Mouse (Mus musculus) erythroblast, embryonic 14.5 days (primary cell): ENCODE data around the gene Phf14. TPM values are rescaled to one million over a fixed set of nuclear protein-coding genes. Genes with fewer than 3 reads are reported as not detected.

Source experiments
- H3K27me3 ChIP-seq: 2 replicates; pipeline ENCODE4 v1.6.1; 2012; ENCODE audit warnings: inconsistent platforms; ENCODE audit not compliant: control insufficient read depth
- H3K36me3 ChIP-seq: 2 replicates; pipeline ENCODE4 v1.6.1; 2012; ENCODE audit warnings: mild to moderate bottlenecking, inconsistent platforms; ENCODE audit not compliant: control insufficient read depth
- H3K4me1 ChIP-seq: 2 replicates; pipeline ENCODE4 v1.6.1; 2012; ENCODE audit warnings: inconsistent platforms; ENCODE audit not compliant: control insufficient read depth
- H3K4me3 ChIP-seq: replicated peaks from 2 replicates; pipeline ENCODE3; 2012; ENCODE audit warnings: moderate library complexity, mild to moderate bottlenecking, inconsistent platforms
- H3K9me3 ChIP-seq: 2 replicates; pipeline ENCODE4 v1.6.1; 2012; ENCODE audit warnings: low read length, inconsistent platforms, mixed read lengths; ENCODE audit not compliant: control insufficient read depth
- GATA1 ChIP-seq: IDR thresholded peaks from 2 replicates; pipeline ENCODE4 v1.6.1; 2012; ENCODE audit warnings: low read length, inconsistent platforms, mixed read lengths
- TAL1 ChIP-seq: IDR thresholded peaks from 3 replicates; pipeline ENCODE4 v1.6.1; 2012; ENCODE audit warnings: low read length, inconsistent platforms, mixed read lengths
- polyA plus RNA-seq: library from polyadenylated mRNA; stranded (reverse); fragments of >175 nt; gene quantifications from 2 replicates; pipeline ENCODE4 v1.2.3, GENCODE M21; 2012

Phf14 gene
- polyA plus RNA-seq, 1 experiment = 0.42 TPM

DNA sequence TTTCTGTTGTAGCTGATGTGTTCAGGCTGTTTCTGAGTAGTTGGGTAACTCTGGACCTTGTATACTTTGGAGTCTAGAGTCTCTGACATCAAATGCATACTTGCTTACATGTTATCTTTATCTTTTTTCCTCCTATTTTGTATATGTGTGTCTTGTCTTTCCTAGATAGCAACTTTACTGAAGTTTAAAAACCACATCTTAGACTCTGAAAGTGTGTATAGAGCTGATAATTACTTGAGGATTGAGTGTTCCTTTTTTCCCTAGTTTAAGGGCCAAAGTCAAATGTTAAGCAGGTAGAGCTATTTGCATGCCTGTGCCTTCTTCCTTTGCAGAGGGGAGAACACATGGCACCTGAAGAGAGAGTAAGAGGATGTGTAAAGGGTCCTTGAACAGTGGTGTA, 33.3 kb downstream of the Phf14 start:
- no peaks in the 10 kb centered on the region for H3K27me3 ChIP-seq
- no peak overlapping the region for H3K4me3 ChIP-seq
- TF ChIP-seq TAL1 (no peak), GATA1 (no peak)
- H3K9me3 ChIP-seq = no peaks in the 10 kb centered on the region
- H3K36me3 ChIP-seq = peaks cover 33% of the 10 kb centered on the region
- peaks cover 36% of the 10 kb centered on the region for H3K4me1 ChIP-seq

DNA sequence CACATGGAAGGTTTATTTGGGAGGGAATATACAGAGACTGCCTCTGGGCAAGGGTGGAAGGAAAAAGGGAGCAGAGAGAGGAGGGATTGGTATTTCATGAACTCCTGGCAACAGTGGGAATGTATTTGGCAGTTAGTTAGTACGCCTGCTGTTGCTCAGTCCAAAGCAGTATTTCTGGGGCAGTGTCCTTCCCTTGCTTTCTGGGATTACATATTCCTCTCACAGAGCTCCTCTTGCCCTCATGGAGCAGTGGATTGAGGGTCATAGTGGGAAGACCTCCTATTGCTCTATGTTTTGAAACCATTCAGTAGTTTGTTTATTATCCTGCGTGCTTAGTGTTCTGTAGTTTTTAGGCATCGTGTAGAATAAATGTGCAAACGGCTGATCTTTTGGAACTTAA, 34.5 kb downstream of the Phf14 start:
- no peak overlapping the region for H3K4me3 ChIP-seq
- peaks cover 38% of the 10 kb centered on the region for H3K4me1 ChIP-seq
- TF ChIP-seq TAL1 = no peak
- no peak for TF ChIP-seq GATA1
- H3K9me3 ChIP-seq = no peaks in the 10 kb centered on the region
- H3K27me3 ChIP-seq = no peaks in the 10 kb centered on the region
- H3K36me3 ChIP-seq = peaks cover 35% of the 10 kb centered on the region

DNA sequence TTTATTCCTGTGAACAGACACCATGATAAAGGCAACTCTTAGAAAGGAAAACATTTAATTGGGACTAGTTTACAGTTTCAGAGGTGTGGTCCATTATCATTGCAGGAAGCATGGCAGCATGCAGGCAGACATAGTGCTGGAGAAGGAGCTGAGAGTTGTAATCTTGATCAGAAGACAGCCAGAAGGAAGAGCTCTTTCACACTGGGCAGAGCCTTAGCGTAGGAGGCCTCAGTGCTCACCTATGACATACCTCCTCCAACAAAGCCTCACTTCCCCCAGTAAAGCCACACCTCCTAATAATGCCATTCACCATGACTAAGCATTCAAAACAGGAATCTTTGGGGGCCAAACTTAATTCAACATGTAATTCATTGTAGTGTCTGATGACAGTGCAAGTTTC, 40.5 kb downstream of the Phf14 start:
- H3K9me3 ChIP-seq = no peaks in the 10 kb centered on the region
- H3K4me3 ChIP-seq = no peak overlapping the region
- peaks cover 30% of the 10 kb centered on the region for H3K36me3 ChIP-seq
- H3K27me3 ChIP-seq = no peaks in the 10 kb centered on the region
- H3K4me1 ChIP-seq = peaks cover 28% of the 10 kb centered on the region
- TF ChIP-seq TAL1 (no peak), GATA1 (no peak)

DNA sequence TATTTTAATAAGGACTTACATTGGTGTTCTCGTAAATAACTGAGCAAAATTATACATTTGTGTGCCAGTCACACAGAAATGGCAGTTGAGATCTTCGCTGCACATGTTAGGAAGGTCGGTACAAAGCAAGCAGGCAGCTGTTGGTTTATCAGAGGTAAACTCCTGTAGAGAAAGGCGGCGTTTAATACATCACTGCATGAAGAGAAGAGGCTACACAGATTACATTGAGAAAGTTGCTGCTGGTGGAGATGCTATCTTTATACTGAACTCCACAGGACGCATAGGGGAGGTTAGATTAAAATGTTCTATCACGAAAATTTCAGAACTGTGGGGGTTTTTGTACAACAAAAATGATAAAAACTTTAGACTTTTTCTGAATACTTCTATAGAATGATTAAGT, 52.6 kb downstream of the Phf14 start:
- Histone ChIP-seq H3K9me3 (no peaks in the 10 kb centered on the region), H3K4me3 (no peak overlapping the region), H3K36me3 (peaks cover 10% of the 10 kb centered on the region), H3K27me3 (no peaks in the 10 kb centered on the region), H3K4me1 (no peaks in the 10 kb centered on the region)
- no peak for TF ChIP-seq TAL1
- no peak for TF ChIP-seq GATA1

DNA sequence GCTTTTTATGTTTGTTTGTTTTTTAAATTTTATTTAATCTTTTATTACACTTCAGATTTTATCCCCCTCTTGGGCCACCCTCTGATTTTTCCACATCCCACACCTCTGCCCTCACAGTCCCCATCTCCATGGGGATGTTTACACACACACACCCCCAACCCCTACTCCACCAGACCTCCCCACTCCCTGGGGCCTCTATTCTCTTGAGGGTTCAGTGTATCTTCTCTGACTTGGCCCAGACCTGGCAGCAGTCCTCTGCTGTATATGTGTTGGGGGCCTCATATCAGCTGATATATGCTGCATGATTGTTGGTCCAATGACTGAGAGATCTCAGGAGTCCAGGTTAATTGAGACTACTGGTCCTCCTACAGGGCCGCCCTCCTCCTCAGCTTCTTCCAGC, 86.2 kb downstream of the Phf14 start:
- no peak overlapping the region for H3K4me3 ChIP-seq
- TF ChIP-seq TAL1 (no peak), GATA1 (no peak)
- H3K9me3 ChIP-seq = no peaks in the 10 kb centered on the region
- H3K27me3 ChIP-seq = no peaks in the 10 kb centered on the region
- peaks cover 26% of the 10 kb centered on the region for H3K36me3 ChIP-seq
- no peaks in the 10 kb centered on the region for H3K4me1 ChIP-seq

DNA sequence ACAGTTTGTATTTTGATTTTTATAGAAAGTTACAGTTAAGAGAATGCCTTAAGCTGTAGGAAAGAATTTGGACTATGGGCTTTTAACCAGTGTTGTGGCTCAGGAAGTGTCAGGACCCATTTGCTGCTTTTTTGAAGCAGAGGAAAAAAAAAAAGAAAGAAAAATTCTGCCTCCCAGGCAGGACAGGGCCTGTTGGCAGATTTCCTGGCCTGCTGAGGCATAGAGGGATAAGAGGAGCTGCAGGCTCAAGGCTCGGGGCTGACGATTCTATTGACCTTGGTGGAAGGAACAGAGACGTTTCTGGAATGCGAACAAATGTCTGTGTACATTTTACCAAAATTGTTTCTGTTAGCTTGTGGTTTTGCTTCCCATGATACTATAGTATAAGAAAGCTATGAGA, 91.0 kb downstream of the Phf14 start:
- no peaks in the 10 kb centered on the region for H3K27me3 ChIP-seq
- peaks cover 30% of the 10 kb centered on the region for H3K36me3 ChIP-seq
- H3K4me1 ChIP-seq = no peaks in the 10 kb centered on the region
- H3K4me3 ChIP-seq = no peak overlapping the region
- H3K9me3 ChIP-seq = no peaks in the 10 kb centered on the region
- TF ChIP-seq TAL1 = no peak

DNA sequence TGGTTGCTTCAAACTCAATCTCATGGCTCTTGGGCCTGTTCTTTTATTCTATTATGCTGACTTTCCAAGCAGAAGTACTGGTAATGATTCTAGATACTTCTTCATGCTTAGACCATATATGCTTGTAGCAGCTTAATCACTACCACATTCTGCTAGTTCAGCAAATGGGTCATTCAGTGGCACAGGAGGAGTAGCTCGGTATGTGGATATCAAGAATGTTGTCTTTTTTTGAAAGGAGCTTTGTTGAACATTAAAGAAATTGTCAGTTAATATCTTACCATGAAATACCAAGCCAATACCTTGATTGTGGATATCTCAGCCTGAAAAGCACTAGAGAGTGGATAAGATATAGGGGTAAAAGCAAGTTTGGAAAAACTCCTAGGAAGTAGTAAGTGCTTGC, 91.9 kb downstream of the Phf14 start:
- TF ChIP-seq GATA1 (no peak), TAL1 (no peak)
- no peaks in the 10 kb centered on the region for H3K9me3 ChIP-seq
- H3K4me1 ChIP-seq = no peaks in the 10 kb centered on the region
- no peaks in the 10 kb centered on the region for H3K27me3 ChIP-seq
- no peak overlapping the region for H3K4me3 ChIP-seq
- peaks cover 28% of the 10 kb centered on the region for H3K36me3 ChIP-seq

DNA sequence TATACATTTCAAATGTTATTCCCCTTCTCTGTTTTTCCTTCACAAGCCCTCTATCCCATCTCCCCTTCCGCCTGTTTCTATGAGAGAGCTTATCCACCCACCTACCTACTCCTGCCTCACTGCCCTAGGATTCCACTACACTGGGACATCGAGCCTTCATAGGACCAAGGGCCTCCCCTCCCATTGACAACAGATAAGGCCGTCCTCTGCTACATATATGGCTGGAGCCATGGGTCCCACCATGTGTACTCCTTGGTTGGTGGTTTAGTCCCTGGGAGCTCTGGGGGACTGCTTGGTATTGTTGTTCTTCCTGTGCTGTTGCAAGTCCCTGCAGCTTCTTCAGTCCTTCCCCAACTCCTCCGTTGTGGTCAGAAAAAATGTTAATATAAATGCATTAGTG, 97.8 kb downstream of the Phf14 start:
- Histone ChIP-seq H3K36me3 (peaks cover 14% of the 10 kb centered on the region), H3K4me3 (no peak overlapping the region), H3K27me3 (no peaks in the 10 kb centered on the region), H3K4me1 (peaks cover 3% of the 10 kb centered on the region; the same call in 1 of the 2 replicates), H3K9me3 (no peaks in the 10 kb centered on the region)
- TF ChIP-seq TAL1 (no peak), GATA1 (no peak)

DNA sequence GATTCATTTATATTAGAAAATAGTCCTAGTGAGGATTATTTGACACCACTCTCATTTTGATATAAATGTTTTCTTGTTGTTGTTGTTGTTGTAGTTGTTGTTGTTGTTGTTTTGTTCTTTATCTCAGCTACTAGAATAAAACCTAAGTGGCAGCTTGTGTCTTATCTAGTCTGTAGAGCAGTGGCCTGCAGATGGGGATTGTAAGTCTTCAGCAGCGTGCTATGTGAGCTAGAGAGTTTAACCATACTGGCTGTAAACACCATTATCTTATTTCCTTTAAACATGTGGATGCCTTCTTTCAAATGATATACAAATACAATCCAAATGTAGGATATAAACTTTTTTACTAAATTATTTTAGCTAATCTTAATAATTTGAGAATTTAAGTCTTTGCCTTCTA, 98.4 kb downstream of the Phf14 start:
- Histone ChIP-seq H3K9me3 (no peaks in the 10 kb centered on the region), H3K27me3 (no peaks in the 10 kb centered on the region), H3K36me3 (peaks cover 14% of the 10 kb centered on the region), H3K4me1 (peaks cover 3% of the 10 kb centered on the region; the same call in 1 of the 2 replicates), H3K4me3 (no peak overlapping the region)
- TF ChIP-seq GATA1 = no peak
- TF ChIP-seq TAL1 = no peak

DNA sequence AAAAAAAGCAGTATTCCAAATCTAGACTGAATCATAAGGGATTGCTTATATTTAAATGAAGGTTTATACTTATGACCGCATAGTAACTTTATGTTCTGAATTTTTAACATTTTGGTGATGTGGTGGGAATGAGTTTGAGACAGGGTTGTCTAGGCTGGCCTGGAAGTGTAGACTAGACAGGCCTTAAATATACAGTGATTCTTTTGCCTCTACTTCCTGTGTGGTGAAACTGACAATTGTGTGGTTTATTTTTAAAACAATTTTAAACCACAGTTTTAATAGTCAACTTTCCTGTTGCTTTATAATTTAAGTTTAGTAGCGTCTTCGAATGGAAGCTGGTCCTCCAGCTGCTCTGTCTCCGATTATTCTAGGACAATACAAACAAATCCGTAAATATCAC, 104.5 kb downstream of the Phf14 start:
- Histone ChIP-seq H3K9me3 (no peaks in the 10 kb centered on the region), H3K36me3 (peaks cover 6% of the 10 kb centered on the region), H3K27me3 (no peaks in the 10 kb centered on the region), H3K4me1 (no peaks in the 10 kb centered on the region), H3K4me3 (no peak overlapping the region)
- TF ChIP-seq GATA1 = no peak
- TF ChIP-seq TAL1 = no peak
